Mouse (Mus musculus) forebrain, postnatal 0 days (tissue): ENCODE measurements around the gene Gm21985. TPM values are rescaled to one million over a fixed set of nuclear protein-coding genes. Genes with fewer than 3 reads are reported as not detected.

Source experiments
- ATAC-seq: fragments of 200-750 bp; cut with Nextera tagmentation; 2 replicates; pipeline ENCODE4 v1.8.0; 2017; ENCODE audit warnings: mild to moderate bottlenecking, moderate library complexity
- DNase-seq: peaks from one replicate; pipeline ENCODE4 v3.0.0-alpha.2; 2015
- H3K27ac ChIP-seq: fragments of 300-500 bp; sonication (generic); 2 replicates; pipeline ENCODE4 v1.5.1; 2014; ENCODE audit warnings: low read depth, mild to moderate bottlenecking, antibody characterized with exemption, low read length, moderate library complexity, mixed read lengths
- H3K27me3 ChIP-seq: fragments of 300-500 bp; sonication (generic); 2 replicates; pipeline ENCODE4 v1.6.1; 2014; ENCODE audit warnings: mild to moderate bottlenecking, low read length, mixed read lengths; ENCODE audit not compliant: insufficient read depth
- H3K36me3 ChIP-seq: fragments of 300-500 bp; sonication (generic); 2 replicates; pipeline ENCODE4 v1.6.1; 2014; ENCODE audit warnings: mild to moderate bottlenecking, moderate library complexity; ENCODE audit not compliant: insufficient read depth
- H3K4me1 ChIP-seq: fragments of 300-500 bp; sonication (generic); 2 replicates; pipeline ENCODE4 v1.6.1; 2014; ENCODE audit warnings: antibody characterized with exemption; ENCODE audit not compliant: insufficient read depth
- H3K4me2 ChIP-seq: fragments of 300-500 bp; sonication (generic); 2 replicates; pipeline ENCODE4 v1.6.1; 2014; ENCODE audit warnings: low read depth, mild to moderate bottlenecking, moderate library complexity
- H3K4me3 ChIP-seq: fragments of 300-500 bp; sonication (generic); 2 replicates; pipeline ENCODE4 v1.5.1; 2014; ENCODE audit warnings: low read depth, low read length, mixed read lengths
- H3K9ac ChIP-seq: fragments of 300-500 bp; sonication (generic); 2 replicates; pipeline ENCODE4 v1.6.1; 2014; ENCODE audit warnings: mild to moderate bottlenecking
- H3K9me3 ChIP-seq: fragments of 300-500 bp; sonication (generic); 2 replicates; pipeline ENCODE4 v1.6.1; 2016; ENCODE audit warnings: low read length
- CTCF ChIP-seq: sonication (generic); IDR thresholded peaks from 2 replicates; pipeline ENCODE4 v1.5.1; 2016; ENCODE audit warnings: antibody characterized with exemption, control low read depth, low read depth
- WGBS: fragments of 180-500 bp; shearing (Covaris S2); extraction: QIAGEN DNeasy Blood & Tissue Kit; methylation state at CpG from one replicate; pipeline ENCODE4 v1.1.7; 2014; 5-methylcytosine and 5-hydroxymethylcytosine counted together
- polyA plus RNA-seq: library from polyadenylated mRNA; unstranded; fragments of >200 nt; fragmentation: Nextera tagmentation; extraction: Ambion mirVana; gene quantifications from 2 replicates; pipeline ENCODE4 v1.2.1, GENCODE M21; 2015
- total RNA-seq: library from RNA; depleted of rRNA; stranded (reverse); fragments of >200 nt; gene quantifications from 2 replicates; pipeline ENCODE4 v1.2.3, GENCODE M21; 2014

The Gm21985 gene
- total and polyA plus RNA-seq, 2 experiments from 2014 or later, result 1.9 TPM; not detected in 1

DNA sequence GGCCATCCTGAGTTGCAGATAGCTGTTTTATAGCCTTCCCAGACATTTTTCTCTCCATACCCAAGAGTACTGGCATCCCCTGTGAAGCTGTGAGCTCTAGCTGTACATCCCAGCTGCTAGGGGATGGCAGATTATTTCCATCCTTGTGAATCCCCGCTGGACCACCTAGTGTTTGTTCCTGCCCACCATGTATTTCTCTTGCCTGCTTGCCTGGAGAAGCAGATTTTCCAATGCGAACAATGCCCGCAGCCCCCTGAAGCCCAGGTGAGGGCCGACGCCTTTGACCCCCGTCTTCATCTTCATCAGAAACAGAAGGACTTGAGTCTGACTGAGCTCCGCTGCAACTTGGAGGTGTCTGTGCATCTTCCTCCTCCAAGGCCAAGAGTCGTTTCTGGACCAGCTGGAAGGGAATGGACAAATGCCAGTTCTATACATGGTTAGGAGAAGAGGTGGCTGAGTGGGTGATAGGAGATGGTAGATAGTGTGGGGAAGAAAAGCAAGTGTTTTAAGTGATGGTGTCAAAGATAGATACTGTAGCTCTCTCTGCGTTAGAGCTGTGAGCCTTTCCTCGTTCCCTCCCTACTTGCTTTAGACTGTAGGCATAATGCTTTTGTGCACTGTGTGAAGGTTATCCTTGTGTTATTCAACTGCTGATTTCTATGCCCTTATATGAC lies 16.2 kb upstream of the Gm21985 start:
- Histone ChIP-seq H3K4me1 (no peaks in the 10 kb centered on the region), H3K27me3 (no peaks in the 10 kb centered on the region), H3K27ac (no peak overlapping the region), H3K36me3 (peaks cover 7% of the 10 kb centered on the region), H3K9me3 (no peaks in the 10 kb centered on the region), H3K4me3 (no peak overlapping the region), H3K4me2 (no peak overlapping the region), H3K9ac (no peak overlapping the region)
- DNase-seq, result no peak
- ATAC-seq, result no peak
- 92% methylated on average over 10 of the region's 10 CpGs for WGBS
- no peak for TF ChIP-seq CTCF

- no peaks in the 10 kb centered on the region for H3K27me3 ChIP-seq
- H3K9ac ChIP-seq, result no peak overlapping the region
- no peak overlapping the region for H3K4me3 ChIP-seq
- 62% methylated on average over 7 of the region's 7 CpGs for WGBS
- TF ChIP-seq CTCF, result no peak
- H3K4me1 ChIP-seq, result no peaks in the 10 kb centered on the region
- H3K4me2 ChIP-seq, result no peak overlapping the region
- no peak for ATAC-seq
- H3K36me3 ChIP-seq, result no peaks in the 10 kb centered on the region
- H3K9me3 ChIP-seq, result no peaks in the 10 kb centered on the region
- DNase-seq, result no peak
- no peak overlapping the region for H3K27ac ChIP-seq
These were observed 11.2 kb upstream of the Gm21985 start for GRCm38 (mm10) chr2:112254675-112255515.

DNA sequence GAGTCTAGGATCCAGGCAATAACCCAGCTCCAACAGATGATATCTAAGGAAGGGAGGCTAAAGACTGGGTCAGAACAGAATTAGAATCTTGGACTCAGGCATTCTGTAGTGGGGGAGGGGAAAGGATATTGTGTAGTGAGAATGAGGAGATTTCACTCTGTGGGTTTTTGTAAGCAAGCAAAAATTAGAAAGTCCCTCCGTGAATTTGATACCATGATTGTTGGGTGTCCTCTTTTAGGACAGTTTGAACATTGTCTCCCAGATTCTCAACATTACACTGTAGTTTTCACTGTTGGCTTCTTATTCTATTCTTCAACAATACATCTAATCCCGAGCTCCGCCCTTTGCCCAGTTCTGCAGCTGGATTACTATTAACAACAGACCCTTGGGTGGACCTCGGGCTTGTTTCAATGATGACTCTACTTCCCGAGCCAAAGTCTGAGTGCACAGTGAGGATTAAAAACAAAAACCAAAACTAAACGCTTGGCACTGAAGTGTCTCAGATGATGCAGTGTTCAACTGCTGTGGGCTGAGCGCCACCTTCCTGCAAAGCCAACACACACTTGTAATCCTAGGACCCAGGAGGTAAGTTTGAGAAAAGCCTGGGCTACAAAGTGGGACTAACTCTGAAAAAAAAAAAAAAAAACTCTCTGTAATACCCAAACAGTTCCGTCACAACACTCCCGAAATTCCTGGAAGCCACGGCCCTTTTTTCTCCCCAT lies 6.7 kb upstream of the Gm21985 start, which contains the start of gene Nutm1:
Gene Nutm1 (minus strand): TSS at position 51 of the 722 bp plus-strand sequence.
- Histone ChIP-seq H3K9ac (no peak within 1 kb of the TSS), H3K9me3 (no peaks in the 10 kb centered on the region), H3K4me3 (no peak within 1 kb of the TSS), H3K4me2 (no peak within 1 kb of the TSS), H3K27ac (no peak within 1 kb of the TSS), H3K36me3 (no peaks in the 10 kb centered on the region), H3K4me1 (peaks cover 11% of the 10 kb centered on the region; the same call in 1 of the 2 replicates), H3K27me3 (no peaks in the 10 kb centered on the region)
- 68% methylated on average over 10 of the region's 10 CpGs for WGBS
- TF ChIP-seq CTCF, result peak; percentile 15; the same call in 1 of the 2 replicates
- DNase-seq (no peak), ATAC-seq (no peak)

- peak; percentile 96 for TF ChIP-seq CTCF
- H3K27me3 ChIP-seq, result no peaks in the 10 kb centered on the region
- ATAC-seq, result peak; percentile 74
- H3K9ac ChIP-seq, result peak within 1 kb of the TSS; percentile 50
- peak within 1 kb of the TSS; percentile 60 for H3K4me3 ChIP-seq
- no peaks in the 10 kb centered on the region for H3K9me3 ChIP-seq
- under 1% methylated on average over 36 of the region's 36 CpGs for WGBS
- no peaks in the 10 kb centered on the region for H3K36me3 ChIP-seq
- peak within 1 kb of the TSS; percentile 60 for H3K27ac ChIP-seq
- peaks cover 14% of the 10 kb centered on the region; the same call in 1 of the 2 replicates for H3K4me1 ChIP-seq
- peak within 1 kb of the TSS; percentile 53 for H3K4me2 ChIP-seq
- peak; percentile 94 for DNase-seq
These were observed 4.1 kb upstream of the Gm21985 start, which contains the start of gene Nop10 for GRCm38 (mm10) chr2:112261748-112262653. Gene Nop10 (plus strand): TSS chr2:112261926.

DNA sequence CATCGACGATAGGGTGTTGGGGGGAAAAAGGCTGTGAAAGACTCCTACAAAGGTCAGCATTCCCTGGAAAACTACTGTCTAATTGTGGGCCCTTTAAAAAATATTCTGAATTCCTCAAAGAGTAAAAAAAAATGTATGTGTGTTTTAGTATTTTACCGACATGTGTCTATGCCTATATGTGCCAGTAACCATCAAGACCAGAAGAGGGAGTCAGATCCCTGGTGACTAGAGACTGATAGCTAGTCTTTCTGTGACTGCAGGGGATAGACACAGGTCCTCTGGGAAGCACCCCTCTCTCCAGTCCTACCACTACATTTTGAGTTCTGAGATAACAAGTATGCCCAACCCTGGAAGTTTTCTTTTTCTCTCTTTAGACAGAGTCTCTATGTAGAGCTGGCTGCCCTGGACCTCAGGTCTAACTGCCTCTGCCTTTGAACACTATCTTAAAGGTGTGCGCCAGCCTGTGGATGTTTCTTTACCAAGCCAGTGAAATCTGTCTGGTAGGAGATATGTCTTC lies 3.3 kb upstream of the Gm21985 start:
- peak; percentile 39 for DNase-seq
- H3K4me2 ChIP-seq, result peak overlapping the region; percentile 53
- H3K27me3 ChIP-seq, result no peaks in the 10 kb centered on the region
- no peak overlapping the region for H3K27ac ChIP-seq
- peak; percentile 50; the same call in 1 of the 2 replicates for TF ChIP-seq CTCF
- WGBS, result 33% methylated on average over 4 of the region's 4 CpGs
- no peaks in the 10 kb centered on the region for H3K36me3 ChIP-seq
- H3K4me1 ChIP-seq, result peaks cover 22% of the 10 kb centered on the region
- ATAC-seq, result no peak
- H3K9me3 ChIP-seq, result no peaks in the 10 kb centered on the region
- H3K4me3 ChIP-seq, result peak overlapping the region; percentile 60
- peak overlapping the region; percentile 50 for H3K9ac ChIP-seq

- Histone ChIP-seq H3K4me3 (no peak overlapping the region), H3K27me3 (no peaks in the 10 kb centered on the region), H3K27ac (no peak overlapping the region), H3K4me2 (no peak overlapping the region), H3K36me3 (no peaks in the 10 kb centered on the region), H3K4me1 (peaks cover 32% of the 10 kb centered on the region), H3K9me3 (no peaks in the 10 kb centered on the region), H3K9ac (no peak overlapping the region)
- 80% methylated on average over 4 of the region's 4 CpGs for WGBS
- ATAC-seq, result no peak
- TF ChIP-seq CTCF, result no peak
- no peak for DNase-seq
These were observed 1.8 kb upstream of the Gm21985 start for GRCm38 (mm10) chr2:112264364-112264763.
